ENCODE assay signal across 8 mouse cellular contexts in genomic region chr5:32136301-32136863, GRCm38 (mm10). TPM values are rescaled to one million over a fixed set of nuclear protein-coding genes. Genes with fewer than 3 reads are reported as not detected.
DNase-seq lines count a peak whose midpoint lies in the region; ATAC-seq and TF ChIP-seq lines count a peak whose summit lies in the region.

No protein-coding gene starts in this region.

- no peaks in the 10 kb centered on the region for H3K9me3 ChIP-seq in hindbrain, embryonic 13.5 days

- no peak for ATAC-seq in hindbrain, embryonic 13.5 days (ENCODE audit: low FRiP score)
- ATAC-seq in monocyte, adult 5-6 weeks (replicated peaks; ENCODE audit: insufficient number of reproducible peaks, low FRiP score, low TSS enrichment, poor library complexity, severe bottlenecking) = no peak

- peak overlapping the region; percentile 59 for H3K4me3 ChIP-seq in hindbrain, embryonic 13.5 days
- H3K4me3 ChIP-seq in left cerebral cortex, adult 2 months = peak overlapping the region; percentile 90
- peak overlapping the region; percentile 74 for H3K4me3 ChIP-seq in macrophage (ENCODE audit: inconsistent target)

- DNase-seq in Muller cell, postnatal 12 days (ENCODE audit: inconsistent ontology term) = peak; percentile 90
- DNase-seq in cerebellum, adult 18-20 months = peak; percentile 58 to 70
- DNase-seq in frontal cortex, postnatal 36 days (ENCODE audit: low spot score in 2 of 2) = peak; percentile 52 to 55
- DNase-seq in left cerebral cortex, adult 2 months (ENCODE audit: extremely low spot score in 1 of 2, low spot score in 2 of 2) = peak; percentile 57 to 67
- peak; percentile 37 for DNase-seq in right cerebral cortex, postnatal 4 days

- TF ChIP-seq CTCF in left cerebral cortex, adult 2 months (IDR thresholded peaks at IDR 0.05) = no peak

- no peaks in the 10 kb centered on the region for H3K36me3 ChIP-seq in hindbrain, embryonic 13.5 days
- H3K36me3 ChIP-seq in macrophage (ENCODE audit: inconsistent target) = no peaks in the 10 kb centered on the region

- peaks cover 40% of the 10 kb centered on the region for H3K79me2 ChIP-seq in macrophage (ENCODE audit: inconsistent target)

- peak overlapping the region; percentile 75 for H3K9ac ChIP-seq in hindbrain, embryonic 13.5 days

- intact Hi-C loops in left cerebral cortex, adult 2 months (cut with DNase I) = loop anchor here (5.0 kb wide), 2 partner anchors 154 to 209 kb away; no protein-coding TSS in a partner anchor

- peak overlapping the region; percentile 48; the same call in 1 of the 2 replicates for H3K27ac ChIP-seq in hindbrain, embryonic 13.5 days
- H3K27ac ChIP-seq in left cerebral cortex, adult 2 months = peak overlapping the region; percentile 99
- H3K27ac ChIP-seq in macrophage = peak overlapping the region; percentile 76

- peaks cover 38% of the 10 kb centered on the region for H3K4me1 ChIP-seq in hindbrain, embryonic 13.5 days (replicated peaks)

- under 1% methylated on average over 61 of the region's 63 CpGs for WGBS in hindbrain, embryonic 13.5 days
- WGBS in macrophage (ENCODE audit: missing documents) = 1% methylated on average over 55 of the region's 63 CpGs

- peak overlapping the region; percentile 96 for H3K4me2 ChIP-seq in hindbrain, embryonic 13.5 days

- peaks cover 73% of the 10 kb centered on the region for H3K27me3 ChIP-seq in hindbrain, embryonic 13.5 days

RNA-seq across cellular contexts. Expression of gene Fosl2, which starts 0.8 kb away (rescaled TPM):
- 0.36 and 0.40 TPM in 2 replicates for polyA plus RNA-seq in hindbrain, embryonic 13.5 days (2015; fragmentation: Nextera tagmentation; extraction: Ambion mirVana)
- total RNA-seq in left cerebral cortex, adult 2 months (2021) = 10 to 100 TPM; 49.1 to 96.8 TPM
- total RNA-seq in macrophage (2018; cell fraction: chromatin; rRNA removed) = 100 to 1,000 TPM in 9 of 26 experiments, 10 to 100 TPM in 15, 1 to 10 TPM in 2; 5.5 to 442 (median 31.2) TPM
- total RNA-seq in macrophage (2018; cell fraction: cytosol; rRNA removed) = 10 to 100 TPM in 16 of 26 experiments, 1 to 10 TPM in 10; 2.1 to 76.1 (median 12.3) TPM
- 100 to 1,000 TPM in 9 of 26 experiments, 10 to 100 TPM in 14, 1 to 10 TPM in 3; 4.0 to 334 (median 38.1) TPM for total RNA-seq in macrophage (2018; cell fraction: nucleus; rRNA removed)
- polyA plus RNA-seq in macrophage (2018) = 5.5 to 15.2 TPM (median 5.7 TPM) in 3 replicates
- 75.5 to 116 TPM (median 87.6 TPM) in 3 replicates for total RNA-seq in monocyte, adult 5-6 weeks (2017)

Comparison
In these comparisons a context has a peak if more than half of its experiments do, and no peak if none do; other contexts are left out.
1. DNase-seq: peak in every context shown above with its lines; median percentile 90 in Muller cell, postnatal 12 days; 64 in cerebellum, adult 18-20 months; 62 in left cerebral cortex, adult 2 months; 54 in frontal cortex, postnatal 36 days; 37 in right cerebral cortex, postnatal 4 days.
2. H3K27ac ChIP-seq: peak in every context shown above with its lines; median percentile 99 in left cerebral cortex, adult 2 months; 76 in macrophage; 48 in hindbrain, embryonic 13.5 days.